Mouse (Mus musculus): ENCODE results near the gene Hist1h2ap. TPM values are rescaled to one million over a fixed set of nuclear protein-coding genes. Genes with fewer than 3 reads are reported as not detected.
"Not testable (repeated sequence)": the region's sequence is repeated elsewhere in the genome, so short reads cannot be mapped to it uniquely, and the experiment has no call there.

Hist1h2ap gene
- total RNA-seq (2022) = 10 to 100 TPM in 2 of 4 experiments, not detected in 2; 10.6 to 18.9 TPM

- DNase-seq (ENCODE audit: low spot score in 2 of 2) = not testable (repeated sequence)
These were observed at the start of gene Hist1h2ap, which contains the start of gene Hist1h2br for GRCm38 (mm10) chr13:21833461-21833860. TSS of gene Hist1h2ap (minus strand) at chr13:21833507. TSS of gene Hist1h2br (plus strand) at chr13:21833743.

- DNase-seq (ENCODE audit: low spot score in 2 of 2) = peak; percentile 29 to 75
These were observed 49.6 kb upstream of the Hist1h2ap start for GRCm38 (mm10) chr13:21882760-21883405.

- peak; percentile 11 to 67 for DNase-seq (ENCODE audit: low spot score in 2 of 2)
These were observed 48.8 kb upstream of the Hist1h2ap start for GRCm38 (mm10) chr13:21881878-21882669.

- DNase-seq (ENCODE audit: low spot score in 2 of 2) = no peak
These were observed 47.4 kb upstream of the Hist1h2ap start for GRCm38 (mm10) chr13:21880735-21881134.

- DNase-seq (ENCODE audit: low spot score in 2 of 2) = not testable (repeated sequence)
These were observed 32.2 kb upstream of the Hist1h2ap start for GRCm38 (mm10) chr13:21865503-21865902.

- DNase-seq (ENCODE audit: low spot score in 2 of 2) = no peak
These were observed 28.3 kb upstream of the Hist1h2ap start for GRCm38 (mm10) chr13:21861608-21862007.

- DNase-seq (ENCODE audit: low spot score in 2 of 2) = peak; percentile 37 to 40
These were observed 22.4 kb upstream of the Hist1h2ap start for GRCm38 (mm10) chr13:21855698-21856162.

- peak; percentile 71 to 93 for DNase-seq (ENCODE audit: low spot score in 2 of 2)
These were observed 21.8 kb upstream of the Hist1h2ap start for GRCm38 (mm10) chr13:21855146-21855545.

GRCm38 (mm10) chr13:21852215-21852945, 19.1 kb upstream of the Hist1h2ap start:
- no peak for DNase-seq (ENCODE audit: low spot score in 2 of 2)

- not testable (repeated sequence) for DNase-seq (ENCODE audit: low spot score in 2 of 2)
These were observed 17.4 kb upstream of the Hist1h2ap start for GRCm38 (mm10) chr13:21850696-21851095.

- peak in 1 of 2 experiments; percentile 11 for DNase-seq (ENCODE audit: low spot score in 2 of 2)
These were observed 14.6 kb upstream of the Hist1h2ap start for GRCm38 (mm10) chr13:21847883-21848282.

GRCm38 (mm10) chr13:21846356-21846755, 13.0 kb upstream of the Hist1h2ap start:
- not testable (repeated sequence) for DNase-seq (ENCODE audit: low spot score in 2 of 2)

- DNase-seq (ENCODE audit: low spot score in 2 of 2) = not testable (repeated sequence)
These were observed 7.2 kb upstream of the Hist1h2ap start for GRCm38 (mm10) chr13:21840508-21840907.

GRCm38 (mm10) chr13:21831418-21832394, 1.6 kb downstream of the Hist1h2ap start, which contains the start of gene Hist1h4n:
TSS of gene Hist1h4n (minus strand) at chr13:21832196.
- DNase-seq (ENCODE audit: low spot score in 2 of 2) = peak; percentile 27 to 38

GRCm38 (mm10) chr13:21830344-21830743, 3.0 kb downstream of the Hist1h2ap start:
- no peak for DNase-seq (ENCODE audit: low spot score in 2 of 2)

- no peak for DNase-seq (ENCODE audit: low spot score in 2 of 2)
These were observed 4.8 kb downstream of the Hist1h2ap start for GRCm38 (mm10) chr13:21828511-21828910.

- DNase-seq (ENCODE audit: low spot score in 2 of 2) = not testable (repeated sequence)
These were observed 13.0 kb downstream of the Hist1h2ap start for GRCm38 (mm10) chr13:21820082-21820890.

GRCm38 (mm10) chr13:21812092-21812491, 21.2 kb downstream of the Hist1h2ap start:
- DNase-seq (ENCODE audit: low spot score in 2 of 2) = not testable (repeated sequence)

GRCm38 (mm10) chr13:21811539-21811938, 21.8 kb downstream of the Hist1h2ap start, which contains the start of gene Hist1h4m:
TSS of gene Hist1h4m (plus strand) at chr13:21811746.
- DNase-seq (ENCODE audit: low spot score in 2 of 2) = peak; percentile 33 to 50
